Mouse (Mus musculus): ENCODE results near the gene Tcaf3.

Gene Tcaf3

DNA sequence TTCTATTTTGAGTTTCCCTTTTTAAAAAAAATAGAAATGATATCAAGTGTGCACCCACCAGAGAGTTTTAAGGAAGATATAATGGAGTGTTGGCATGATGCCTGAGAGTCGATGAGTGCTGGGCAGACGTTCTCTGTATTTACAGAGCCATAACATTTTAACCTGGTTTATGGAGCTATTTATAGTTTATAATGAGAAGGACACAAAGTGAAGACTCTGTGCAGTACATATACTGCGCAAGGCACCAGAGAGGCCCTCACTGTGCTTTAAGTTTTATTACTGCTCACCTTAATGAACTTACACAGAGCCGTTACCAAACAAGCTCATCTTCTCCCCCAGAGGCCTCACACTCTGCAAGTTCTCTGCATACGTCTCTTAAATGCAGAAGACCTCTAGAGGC is 36.6 kb downstream of the Tcaf3 start:
- Histone ChIP-seq H3K9me3 (ENCODE audit: low read length) (no peaks in the 10 kb centered on the region), H3K4me3 (replicated peaks; ENCODE audit: low read length) (no peak overlapping the region), H3K36me3 (ENCODE audit: insufficient read depth, low read length) (no peaks in the 10 kb centered on the region), H3K4me1 (replicated peaks; ENCODE audit: low read depth, low read length) (no peaks in the 10 kb centered on the region), H3K27me3 (ENCODE audit: insufficient read depth, low read length) (no peaks in the 10 kb centered on the region)
- no peak for TF ChIP-seq NANOG (IDR thresholded peaks at IDR 0.05; ENCODE audit: borderline replicate concordance, low read length)
- TF ChIP-seq CTCF (conservative IDR thresholded peaks at IDR 0.05; ENCODE audit: low read length): no peak
- TF ChIP-seq POU5F1 (IDR thresholded peaks at IDR 0.05; ENCODE audit: borderline replicate concordance, low read length): no peak

DNA sequence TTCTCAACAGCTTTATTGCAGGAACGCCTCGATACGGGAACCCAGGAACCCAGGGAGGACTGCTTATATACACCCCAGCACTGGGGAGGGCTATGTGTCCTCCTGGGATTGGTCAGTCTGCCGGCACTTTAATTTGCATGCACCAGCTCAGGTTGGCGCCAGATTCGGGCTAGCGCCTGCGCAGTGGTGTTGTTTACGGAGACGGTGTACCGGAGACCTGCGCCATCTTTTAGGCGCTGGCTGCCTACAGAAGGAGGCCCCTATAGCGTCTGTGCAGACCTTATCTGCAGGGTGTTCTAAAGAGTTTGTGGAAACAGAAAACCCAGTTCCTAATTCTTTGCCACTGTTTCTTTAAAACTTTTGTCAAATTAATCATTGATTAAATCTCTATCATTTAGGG is 38.9 kb downstream of the Tcaf3 start:
- no peak for TF ChIP-seq CTCF (conservative IDR thresholded peaks at IDR 0.05; ENCODE audit: low read length)
- no peak for TF ChIP-seq NANOG (IDR thresholded peaks at IDR 0.05; ENCODE audit: borderline replicate concordance, low read length)
- no peak for TF ChIP-seq POU5F1 (IDR thresholded peaks at IDR 0.05; ENCODE audit: borderline replicate concordance, low read length)
- no peak overlapping the region for H3K4me3 ChIP-seq (replicated peaks; ENCODE audit: low read length)
- no peaks in the 10 kb centered on the region for H3K36me3 ChIP-seq (ENCODE audit: insufficient read depth, low read length)
- no peaks in the 10 kb centered on the region for H3K4me1 ChIP-seq (replicated peaks; ENCODE audit: low read depth, low read length)
- H3K27me3 ChIP-seq (ENCODE audit: insufficient read depth, low read length): no peaks in the 10 kb centered on the region
- no peaks in the 10 kb centered on the region for H3K9me3 ChIP-seq (ENCODE audit: low read length)

DNA sequence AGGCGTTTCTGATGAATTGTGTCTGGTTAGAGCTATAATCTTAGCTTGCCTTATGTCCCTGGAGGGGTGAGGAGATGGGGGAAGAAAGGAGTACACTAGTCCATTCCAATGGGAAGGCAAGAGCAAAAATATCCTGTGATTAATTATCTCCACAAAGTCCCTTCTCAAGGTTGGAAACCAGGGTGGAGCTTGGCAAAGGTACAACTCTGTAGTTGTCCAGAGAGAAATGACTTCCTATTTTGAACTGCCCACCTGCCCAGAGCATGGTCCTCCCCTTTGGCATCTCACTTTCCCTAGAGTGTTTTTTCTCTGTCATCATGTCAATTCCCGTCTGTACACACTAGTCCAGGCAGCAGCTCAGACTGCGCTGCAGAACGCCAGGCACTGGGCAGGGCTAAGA is 50.0 kb downstream of the Tcaf3 start, which contains the start of gene Olfr455:
Gene Olfr455 (minus strand): TSS at position 127 of the 400 bp plus-strand sequence.
- Histone ChIP-seq H3K9me3 (ENCODE audit: low read length) (no peaks in the 10 kb centered on the region), H3K36me3 (ENCODE audit: insufficient read depth, low read length) (no peaks in the 10 kb centered on the region), H3K4me1 (replicated peaks; ENCODE audit: low read depth, low read length) (no peaks in the 10 kb centered on the region), H3K4me3 (replicated peaks; ENCODE audit: low read length) (no peak within 1 kb of the TSS), H3K27me3 (ENCODE audit: insufficient read depth, low read length) (no peaks in the 10 kb centered on the region)
- TF ChIP-seq CTCF (conservative IDR thresholded peaks at IDR 0.05; ENCODE audit: low read length) (no peak), POU5F1 (IDR thresholded peaks at IDR 0.05; ENCODE audit: borderline replicate concordance, low read length) (no peak), NANOG (IDR thresholded peaks at IDR 0.05; ENCODE audit: borderline replicate concordance, low read length) (no peak)

DNA sequence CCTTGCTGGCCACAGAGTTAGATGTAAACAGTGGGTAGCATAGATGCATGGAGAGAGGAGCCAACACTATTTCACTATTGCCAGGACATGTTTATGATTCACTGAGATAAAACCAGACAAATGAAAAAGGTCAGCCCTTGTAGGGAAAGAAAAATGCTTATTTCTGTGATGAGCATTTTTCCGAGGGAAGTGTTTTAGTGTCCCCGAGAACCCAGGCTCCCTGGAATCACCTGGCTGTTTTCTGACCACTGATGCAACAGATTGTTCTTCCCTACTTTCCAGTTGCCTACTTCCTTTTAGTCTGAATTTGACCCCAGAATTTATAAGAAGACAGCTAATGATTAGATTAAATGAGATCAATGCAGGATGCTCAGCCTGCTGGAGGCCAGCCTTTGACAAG is 51.3 kb downstream of the Tcaf3 start:
- no peak overlapping the region for H3K4me3 ChIP-seq (replicated peaks; ENCODE audit: low read length)
- no peaks in the 10 kb centered on the region for H3K4me1 ChIP-seq (replicated peaks; ENCODE audit: low read depth, low read length)
- no peak for TF ChIP-seq CTCF (conservative IDR thresholded peaks at IDR 0.05; ENCODE audit: low read length)
- no peak for TF ChIP-seq NANOG (IDR thresholded peaks at IDR 0.05; ENCODE audit: borderline replicate concordance, low read length)
- TF ChIP-seq POU5F1 (IDR thresholded peaks at IDR 0.05; ENCODE audit: borderline replicate concordance, low read length): no peak
- H3K36me3 ChIP-seq (ENCODE audit: insufficient read depth, low read length): no peaks in the 10 kb centered on the region
- H3K27me3 ChIP-seq (ENCODE audit: insufficient read depth, low read length): no peaks in the 10 kb centered on the region
- no peaks in the 10 kb centered on the region for H3K9me3 ChIP-seq (ENCODE audit: low read length)

DNA sequence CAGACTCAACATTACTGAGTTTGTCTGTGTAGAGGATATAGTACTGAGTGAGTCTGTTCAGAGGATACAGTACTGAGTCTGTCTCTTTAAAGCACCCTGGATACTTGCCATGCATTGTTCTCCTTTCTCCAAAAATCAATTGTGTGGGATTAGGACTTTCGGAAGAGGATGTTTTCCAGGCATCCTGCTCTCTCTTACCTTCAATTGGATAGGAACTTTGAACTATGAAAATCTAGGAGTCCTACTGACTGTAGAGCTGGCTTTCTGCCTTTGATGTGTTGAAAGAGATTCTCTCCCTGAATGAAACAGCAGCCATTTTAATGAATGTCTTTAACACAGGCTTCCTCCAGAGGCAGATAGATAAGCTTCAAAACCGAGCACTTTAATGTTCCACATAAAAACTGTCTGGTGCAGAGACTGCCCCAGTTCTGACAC is 52.0 kb downstream of the Tcaf3 start:
- Histone ChIP-seq H3K9me3 (ENCODE audit: low read length) (no peaks in the 10 kb centered on the region), H3K36me3 (ENCODE audit: insufficient read depth, low read length) (no peaks in the 10 kb centered on the region), H3K27me3 (ENCODE audit: insufficient read depth, low read length) (no peaks in the 10 kb centered on the region), H3K4me3 (replicated peaks; ENCODE audit: low read length) (no peak overlapping the region), H3K4me1 (replicated peaks; ENCODE audit: low read depth, low read length) (no peaks in the 10 kb centered on the region)
- TF ChIP-seq CTCF (conservative IDR thresholded peaks at IDR 0.05; ENCODE audit: low read length) (no peak), NANOG (IDR thresholded peaks at IDR 0.05; ENCODE audit: borderline replicate concordance, low read length) (no peak), POU5F1 (IDR thresholded peaks at IDR 0.05; ENCODE audit: borderline replicate concordance, low read length) (no peak)

DNA sequence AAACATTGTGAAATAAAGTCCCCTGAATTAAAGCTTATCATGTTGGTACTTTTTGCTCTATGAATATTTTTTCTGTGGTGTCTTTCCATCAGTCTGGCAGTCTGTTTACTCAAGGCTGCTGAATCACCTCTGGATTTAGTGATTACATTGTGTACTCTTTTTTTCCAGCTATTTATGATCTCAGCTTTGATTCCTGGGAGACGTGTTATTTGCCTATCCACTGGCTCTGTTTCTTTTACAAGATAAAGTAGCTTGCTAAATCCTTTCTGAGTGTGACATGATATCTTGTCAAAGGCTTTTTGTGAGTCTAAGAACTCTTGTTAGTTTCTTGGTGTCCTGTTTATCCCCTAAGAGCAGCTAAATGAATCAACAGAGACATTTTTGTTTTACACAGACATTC is 52.6 kb downstream of the Tcaf3 start:
- Histone ChIP-seq H3K9me3 (ENCODE audit: low read length) (no peaks in the 10 kb centered on the region), H3K36me3 (ENCODE audit: insufficient read depth, low read length) (no peaks in the 10 kb centered on the region), H3K4me3 (replicated peaks; ENCODE audit: low read length) (no peak overlapping the region), H3K27me3 (ENCODE audit: insufficient read depth, low read length) (no peaks in the 10 kb centered on the region), H3K4me1 (replicated peaks; ENCODE audit: low read depth, low read length) (no peaks in the 10 kb centered on the region)
- TF ChIP-seq NANOG (IDR thresholded peaks at IDR 0.05; ENCODE audit: borderline replicate concordance, low read length): no peak
- no peak for TF ChIP-seq POU5F1 (IDR thresholded peaks at IDR 0.05; ENCODE audit: borderline replicate concordance, low read length)
- no peak for TF ChIP-seq CTCF (conservative IDR thresholded peaks at IDR 0.05; ENCODE audit: low read length)

DNA sequence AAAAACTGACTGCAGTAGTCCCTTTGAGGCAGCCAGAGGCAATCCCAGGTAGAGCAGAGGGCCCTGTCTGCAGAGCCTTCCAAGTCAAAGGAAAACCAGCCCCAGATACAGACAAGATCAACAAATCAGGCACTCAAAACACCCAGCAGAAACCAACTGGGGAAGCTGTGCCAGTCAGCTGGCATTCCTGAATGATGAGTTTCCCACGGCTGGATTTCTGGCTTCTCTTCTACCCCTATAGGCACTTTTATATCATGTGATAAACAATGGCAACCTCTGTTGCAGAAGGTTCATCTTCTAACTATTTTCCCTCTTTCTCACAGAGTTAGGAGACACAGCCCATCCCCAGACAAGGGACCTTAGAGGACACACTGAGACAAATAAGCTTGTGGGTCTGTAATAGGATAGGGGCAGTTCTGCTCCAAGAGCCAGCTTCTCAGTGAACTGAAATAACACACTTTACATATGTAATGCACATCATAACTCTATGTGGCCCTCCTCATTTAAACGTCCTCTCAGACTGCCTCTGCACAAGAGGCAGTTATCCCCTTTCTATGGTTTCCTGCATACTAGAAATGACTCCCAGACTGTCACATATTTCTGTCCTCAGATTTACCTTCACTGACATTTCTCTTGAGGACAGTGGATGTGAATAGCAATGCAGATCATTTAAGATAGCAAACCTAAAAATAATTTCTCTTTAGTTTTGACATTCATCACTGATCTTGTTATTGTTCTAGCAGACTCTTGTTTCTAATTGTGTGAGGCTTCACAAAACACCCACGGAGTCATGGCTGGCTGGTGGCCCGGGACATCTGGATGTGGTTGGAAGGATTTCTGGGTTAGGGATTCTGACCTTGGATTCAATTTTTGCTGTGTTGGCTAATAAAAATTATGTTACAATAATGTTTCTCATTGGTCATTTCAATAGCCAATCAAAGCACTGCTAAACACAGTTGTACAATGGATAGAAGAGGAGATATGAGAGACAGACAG is 55.2 kb downstream of the Tcaf3 start:
- no peaks in the 10 kb centered on the region for H3K9me3 ChIP-seq (ENCODE audit: low read length)
- peaks cover 17% of the 10 kb centered on the region for H3K27me3 ChIP-seq (ENCODE audit: insufficient read depth, low read length)
- H3K4me1 ChIP-seq (replicated peaks; ENCODE audit: low read depth, low read length): peaks cover 7% of the 10 kb centered on the region
- no peaks in the 10 kb centered on the region for H3K36me3 ChIP-seq (ENCODE audit: insufficient read depth, low read length)
- no peak for TF ChIP-seq NANOG (IDR thresholded peaks at IDR 0.05; ENCODE audit: borderline replicate concordance, low read length)
- no peak for TF ChIP-seq CTCF (conservative IDR thresholded peaks at IDR 0.05; ENCODE audit: low read length)
- no peak for TF ChIP-seq POU5F1 (IDR thresholded peaks at IDR 0.05; ENCODE audit: borderline replicate concordance, low read length)
- no peak overlapping the region for H3K4me3 ChIP-seq (replicated peaks; ENCODE audit: low read length)

DNA sequence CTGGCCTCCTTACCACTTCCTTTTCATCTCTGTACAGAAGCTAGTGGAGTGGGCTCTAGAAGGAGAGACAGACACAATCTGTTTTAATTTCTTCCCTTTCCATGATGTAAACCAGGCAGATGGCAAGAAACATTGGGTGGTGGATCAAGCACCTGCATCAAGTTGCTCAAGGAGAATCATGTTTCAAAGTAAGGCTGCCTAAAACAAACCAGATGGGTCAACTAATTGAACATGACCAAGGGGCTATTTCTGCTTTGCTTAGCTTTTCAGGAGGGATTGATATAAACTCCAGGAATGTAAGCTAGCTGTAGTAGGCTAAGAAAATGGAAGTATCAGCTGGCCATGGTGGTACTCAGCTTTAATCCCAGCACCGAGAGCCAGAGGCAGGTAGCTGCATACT is 56.8 kb downstream of the Tcaf3 start:
- H3K27me3 ChIP-seq (ENCODE audit: insufficient read depth, low read length): peaks cover 23% of the 10 kb centered on the region
- no peaks in the 10 kb centered on the region for H3K36me3 ChIP-seq (ENCODE audit: insufficient read depth, low read length)
- H3K4me3 ChIP-seq (replicated peaks; ENCODE audit: low read length): no peak overlapping the region
- peaks cover 7% of the 10 kb centered on the region for H3K4me1 ChIP-seq (replicated peaks; ENCODE audit: low read depth, low read length)
- H3K9me3 ChIP-seq (ENCODE audit: low read length): no peaks in the 10 kb centered on the region
- TF ChIP-seq CTCF (conservative IDR thresholded peaks at IDR 0.05; ENCODE audit: low read length) (no peak), POU5F1 (IDR thresholded peaks at IDR 0.05; ENCODE audit: borderline replicate concordance, low read length) (no peak), NANOG (IDR thresholded peaks at IDR 0.05; ENCODE audit: borderline replicate concordance, low read length) (no peak)
